Mouse (Mus musculus) megakaryocyte, adult 5-6 weeks (primary cell): ENCODE results near the gene Aff1. TPM values are rescaled to one million over a fixed set of nuclear protein-coding genes. Genes with fewer than 3 reads are reported as not detected.

ENCODE experiments used
- ATAC-seq: 2 replicates; pipeline ENCODE4 v1.8.0; 2016; ENCODE audit warnings: mild to moderate bottlenecking, inconsistent platforms; ENCODE audit not compliant: poor library complexity, severe bottlenecking
- total RNA-seq, 2 experiments: library from RNA; stranded (forward) in 1 of 2; stranded (reverse) in 1 of 2; fragments of 153-499, 151-499 nt in 1 of 2; fragments of 221-1000, 200-1000 nt in 1 of 2; gene quantifications; 2 replicates each; pipeline versions ENCODE4 v1.2.3 to v1.2.4; 2015 to 2017

The Aff1 gene
- total RNA-seq, 2 experiments from 2014 or later, result 16.3 to 45.0 TPM

DNA sequence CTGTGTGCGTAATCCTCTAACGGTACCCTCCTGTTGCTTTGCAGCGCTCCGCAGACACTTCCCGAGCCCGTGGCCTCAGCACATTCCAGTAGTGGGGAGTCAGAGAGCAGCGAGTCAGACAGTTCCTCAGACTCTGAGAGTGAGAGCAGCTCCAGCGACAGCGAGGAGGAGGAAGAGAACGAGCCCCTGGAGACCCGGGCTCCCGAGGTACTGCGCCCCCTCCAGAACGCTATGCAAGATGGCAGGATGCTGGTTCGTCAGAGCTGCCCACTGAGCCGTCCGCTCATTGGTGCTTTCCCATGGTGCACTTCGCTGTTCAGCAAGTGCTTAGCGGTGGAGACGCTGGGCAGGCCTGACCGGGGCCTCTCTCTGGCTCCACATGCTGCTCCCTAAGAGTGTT is 136.1 kb downstream of the Aff1 start:
- ATAC-seq, result no peak

DNA sequence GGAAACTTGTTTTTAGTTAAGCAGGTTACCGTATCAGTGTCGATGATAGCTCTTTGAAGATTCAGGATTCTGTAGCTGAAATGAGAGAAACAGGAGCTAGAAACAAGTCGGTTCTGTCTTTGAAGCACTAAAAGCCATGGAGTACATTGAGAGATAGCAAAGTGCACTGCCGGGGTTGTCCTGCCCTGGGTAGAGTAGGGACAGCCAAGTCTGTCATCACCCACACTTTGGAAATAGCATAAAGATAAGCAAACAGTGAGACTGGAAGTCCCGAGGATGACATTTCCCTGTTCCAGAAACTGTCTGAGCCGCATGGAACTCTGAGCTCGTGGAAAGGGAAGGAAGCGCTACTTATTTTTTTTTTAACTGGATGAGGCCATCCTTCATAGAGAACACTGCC is 136.6 kb downstream of the Aff1 start:
- no peak for ATAC-seq

DNA sequence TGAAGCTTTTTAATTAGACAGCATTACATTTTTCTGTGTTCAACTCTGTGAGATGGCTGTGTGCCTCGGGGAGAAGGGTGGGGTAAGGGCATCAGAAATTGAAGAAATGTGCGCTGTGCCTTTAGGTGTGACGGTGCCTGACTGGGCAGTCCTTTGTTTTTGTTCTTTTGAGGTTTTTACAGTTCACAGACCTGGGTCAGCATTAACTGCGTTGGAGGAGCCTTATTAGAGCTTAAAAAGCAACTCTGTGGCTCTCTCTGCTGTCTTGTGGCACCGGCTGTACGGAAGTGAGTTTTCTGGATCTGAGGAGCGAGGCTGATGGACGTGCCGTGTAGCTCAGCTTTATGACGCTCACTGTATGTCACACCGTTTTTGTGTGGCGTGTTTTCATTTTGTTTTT is 137.0 kb downstream of the Aff1 start:
- ATAC-seq, result no peak

DNA sequence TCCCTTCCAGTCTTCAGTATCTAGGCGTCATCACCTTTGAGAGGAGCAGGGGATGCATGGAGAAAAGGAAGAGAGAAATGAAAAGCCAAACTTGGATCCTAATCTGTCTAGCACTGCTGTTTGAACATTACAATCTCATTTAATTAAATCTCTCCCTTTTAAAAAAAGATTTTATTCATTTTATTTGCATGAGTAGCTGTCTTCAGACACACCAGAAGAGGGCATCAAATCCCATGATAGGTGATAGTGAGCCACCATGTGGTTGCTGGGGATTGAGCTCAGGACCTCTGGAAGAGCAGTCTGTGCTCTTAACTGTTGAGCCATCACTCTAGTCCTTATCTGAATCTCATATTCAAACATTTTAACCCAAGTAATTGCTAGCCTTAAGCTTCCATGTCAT is 138.7 kb downstream of the Aff1 start:
- no peak for ATAC-seq

DNA sequence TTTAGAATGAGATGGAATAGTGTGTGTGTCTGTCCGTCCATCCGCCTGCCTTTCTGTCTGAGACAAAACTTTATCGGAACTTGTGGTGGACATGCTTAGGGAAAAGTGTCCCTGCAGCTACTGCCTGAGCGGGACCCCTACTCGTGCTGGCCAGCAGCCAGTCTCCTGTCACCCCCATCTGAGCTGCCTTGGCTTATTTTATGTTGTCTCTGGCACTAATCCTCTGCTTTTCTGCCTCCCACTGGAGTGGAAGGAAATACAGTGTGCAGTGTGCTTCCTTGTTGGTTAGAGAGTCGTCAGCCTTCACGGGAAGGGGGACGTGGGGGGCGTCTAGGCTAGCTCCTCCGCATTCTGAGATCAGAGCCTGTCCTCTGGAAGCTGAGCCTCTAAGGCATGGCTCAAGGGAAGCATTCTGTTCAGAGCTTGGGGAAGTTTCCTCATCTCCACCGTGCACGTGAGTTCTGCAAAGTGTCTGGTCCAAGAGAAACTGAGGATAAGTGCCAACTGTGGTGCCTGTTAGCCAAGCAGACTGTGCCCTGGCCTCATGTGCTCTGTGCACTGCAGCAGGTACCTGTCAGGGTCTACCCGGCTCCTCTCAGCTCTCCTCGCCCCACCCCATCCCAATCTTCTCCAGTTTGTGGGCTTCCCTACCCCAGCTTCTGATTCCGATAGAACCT is 143.4 kb downstream of the Aff1 start:
- ATAC-seq, result no peak

DNA sequence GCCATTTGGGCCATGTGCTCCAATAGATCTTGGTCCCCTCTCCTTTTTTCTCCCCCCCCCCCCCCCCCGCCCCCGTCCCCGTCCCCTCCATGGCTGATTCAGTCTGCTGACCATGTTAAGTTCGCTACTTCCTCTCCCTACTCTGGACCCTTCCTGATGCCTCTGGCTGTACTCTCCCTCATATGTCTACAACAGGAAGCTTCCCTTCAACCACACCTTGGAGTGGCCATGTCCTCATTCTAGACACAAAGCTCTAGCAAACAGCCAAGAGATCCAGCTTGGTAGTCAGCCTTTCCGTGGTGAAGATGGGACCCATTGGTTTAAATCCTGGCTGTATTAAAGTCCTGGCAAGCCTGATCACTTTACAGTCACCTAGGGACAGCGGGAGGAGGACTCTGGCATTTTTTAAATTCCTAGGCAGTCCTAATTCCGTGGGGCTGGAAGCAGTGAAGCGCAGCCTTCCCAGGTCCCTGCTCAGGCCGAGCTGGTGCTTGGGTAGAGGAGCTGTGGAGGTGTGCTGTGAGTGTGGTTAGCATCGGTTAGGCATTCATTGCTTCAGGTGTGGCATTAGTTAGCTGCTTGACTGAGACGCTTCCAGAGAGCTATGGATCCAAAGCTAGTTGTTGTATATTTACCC is 144.1 kb downstream of the Aff1 start:
- no peak for ATAC-seq

DNA sequence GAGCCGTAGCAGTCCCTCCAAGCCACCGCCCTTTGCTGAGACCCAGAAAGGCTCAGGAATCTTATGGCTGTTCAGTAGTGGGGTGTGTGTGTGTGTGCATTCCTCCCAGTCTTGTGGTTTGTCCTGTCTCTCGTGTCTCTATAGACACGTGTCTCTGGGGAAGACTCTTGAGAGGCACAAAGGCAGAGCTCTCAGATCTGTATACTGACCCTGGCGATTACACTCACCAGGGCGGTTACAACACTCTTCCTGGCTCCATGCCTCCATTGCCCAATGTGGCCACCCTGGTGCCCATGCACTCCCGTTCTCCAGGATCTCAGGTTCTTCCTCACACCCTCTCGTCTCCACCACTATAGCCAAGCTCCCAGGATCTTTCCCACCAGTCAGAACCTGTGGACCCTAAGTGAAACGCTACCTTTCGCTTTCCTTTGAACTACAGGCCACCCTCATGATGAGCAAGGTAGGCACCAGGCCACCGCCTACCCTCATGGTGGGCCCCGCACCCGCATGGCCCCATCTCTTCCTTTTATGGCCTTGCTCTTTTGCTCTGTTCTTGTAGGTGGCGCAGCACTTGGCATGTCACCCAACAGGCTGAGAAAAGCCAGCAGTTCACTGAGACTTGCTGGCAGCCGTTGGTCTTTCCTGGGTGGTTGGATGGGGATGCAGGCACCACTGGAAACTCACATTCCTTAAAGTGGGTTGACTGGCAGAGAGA is 146.5 kb downstream of the Aff1 start:
- ATAC-seq, result no peak

DNA sequence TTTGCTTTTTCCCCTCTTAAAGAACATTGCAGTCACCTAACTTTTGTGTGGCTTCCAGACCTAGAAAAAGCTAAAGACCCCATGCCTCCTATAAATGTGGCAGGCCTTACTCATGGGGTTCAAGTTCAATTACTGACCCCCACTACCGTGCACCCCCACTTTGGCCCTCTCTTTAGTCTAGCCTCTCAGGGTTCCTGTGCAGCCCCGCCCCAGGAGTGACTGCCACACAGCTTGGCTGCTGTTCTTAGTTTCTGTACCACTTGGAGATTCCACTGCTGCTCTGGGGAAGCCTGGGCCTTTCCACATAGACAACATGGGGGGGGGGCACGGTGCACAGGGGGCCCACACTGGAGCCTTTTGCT is 147.1 kb downstream of the Aff1 start:
- ATAC-seq, result no peak

DNA sequence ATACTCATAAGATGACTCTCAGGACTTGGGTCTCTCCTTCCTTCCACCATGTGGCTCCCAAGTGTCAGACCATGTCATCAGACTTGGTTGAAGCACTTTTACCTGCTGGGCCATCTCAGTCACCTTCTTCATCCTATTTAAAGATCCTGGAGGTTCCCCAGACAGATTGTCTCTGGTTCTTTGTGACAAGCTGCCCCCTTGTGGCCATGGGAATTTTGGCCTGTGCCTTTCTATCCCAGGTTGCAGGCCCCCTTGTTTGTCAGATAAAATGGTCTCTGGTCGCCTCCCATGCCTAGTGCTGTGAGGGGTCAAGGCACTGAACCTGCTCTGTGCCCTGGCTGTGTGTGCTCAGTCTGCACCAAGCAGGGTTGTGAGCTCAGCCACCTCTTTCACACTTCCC is 151.8 kb downstream of the Aff1 start:
- no peak for ATAC-seq

DNA sequence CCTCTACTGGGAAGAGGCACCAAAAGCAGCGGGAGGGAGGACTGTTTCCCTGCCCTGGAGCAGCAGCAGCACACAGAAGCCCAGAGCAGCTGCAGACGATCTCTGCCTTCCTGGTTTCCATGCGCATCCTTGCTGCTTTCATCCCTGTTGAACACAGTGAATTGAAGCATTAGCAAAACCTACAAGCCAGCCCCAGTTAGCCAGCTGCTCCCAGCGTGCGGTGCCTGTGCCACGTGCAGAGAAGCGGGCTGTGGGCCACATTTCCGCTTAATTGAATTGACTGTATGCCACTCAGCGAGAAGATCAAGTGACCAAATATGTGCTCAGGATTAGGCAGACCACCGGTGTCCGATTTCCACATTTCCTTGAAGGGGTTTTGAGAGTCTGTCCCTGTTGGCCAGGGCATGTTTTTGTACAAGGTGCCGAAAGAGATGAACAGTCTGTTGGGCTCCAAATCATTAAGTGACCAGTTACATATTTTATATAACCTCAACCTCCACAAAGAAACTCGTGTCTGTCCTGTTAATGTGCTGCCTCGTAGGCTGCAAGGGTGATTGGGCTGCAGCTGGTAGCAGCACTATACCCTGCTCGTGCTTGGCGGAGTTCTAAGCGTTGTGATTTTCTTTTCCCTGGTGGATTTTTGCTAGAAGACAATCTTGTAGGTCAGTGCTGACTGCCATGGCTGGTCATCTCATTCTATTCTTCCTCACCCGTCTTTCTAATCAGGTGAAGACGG is 153.4 kb downstream of the Aff1 start:
- no peak for ATAC-seq

DNA sequence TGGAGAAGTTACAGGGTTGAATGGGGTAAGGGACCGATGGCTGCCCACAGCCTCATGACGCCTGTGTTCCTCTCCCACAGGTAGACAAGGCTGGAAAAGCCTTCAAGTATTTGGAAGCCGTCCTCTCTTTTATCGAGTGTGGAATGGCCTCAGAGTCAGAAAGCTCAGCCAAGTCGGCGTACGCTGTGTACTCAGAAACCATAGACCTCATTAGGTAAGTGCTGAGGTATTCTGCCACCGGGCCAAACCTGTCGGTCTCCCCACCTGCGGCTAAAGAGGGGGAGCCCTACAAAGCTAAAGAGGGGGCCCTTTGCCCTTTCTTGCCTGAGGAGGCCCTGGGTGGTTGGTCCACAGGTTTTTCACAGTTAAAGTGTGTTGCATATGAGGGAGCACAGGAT is 154.0 kb downstream of the Aff1 start:
- ATAC-seq, result no peak

DNA sequence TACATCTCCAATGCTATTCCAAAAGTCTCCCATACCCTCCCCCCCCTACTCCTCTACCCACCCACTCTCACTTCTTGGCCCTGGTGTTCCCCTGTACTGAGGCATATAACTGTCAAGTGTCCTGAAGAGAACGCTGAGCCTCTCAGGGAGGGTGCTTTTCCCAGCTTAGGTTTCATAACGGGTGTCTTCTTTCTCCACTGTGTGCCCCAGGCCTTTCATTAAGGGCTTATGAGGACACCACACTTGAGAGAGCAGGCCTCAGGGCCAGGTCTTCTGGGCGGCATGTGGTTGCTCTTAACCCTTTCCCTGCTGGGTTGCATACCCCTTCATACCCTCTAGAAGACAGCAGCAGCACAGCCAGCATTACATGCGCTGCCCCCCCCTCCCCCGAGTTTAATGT is 154.4 kb downstream of the Aff1 start:
- no peak for ATAC-seq

DNA sequence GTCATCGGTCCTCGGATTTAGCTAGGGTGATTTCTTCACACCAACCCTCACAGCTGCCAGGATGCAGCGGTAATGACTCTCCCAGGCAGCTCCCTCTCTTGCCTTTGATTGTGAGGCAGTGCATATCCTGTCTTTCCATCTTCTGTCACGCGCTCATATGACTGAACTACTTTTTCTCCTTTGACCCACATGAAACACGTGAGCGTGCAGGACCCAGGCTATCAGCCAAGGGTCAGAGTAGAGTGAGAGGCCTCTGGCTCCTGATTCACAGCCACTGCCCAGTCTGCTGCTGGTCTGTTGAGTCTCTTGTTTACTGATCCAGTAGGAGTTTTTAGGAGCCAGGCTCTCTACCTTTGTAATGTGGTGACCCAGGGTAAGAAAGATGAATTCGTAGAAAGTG is 156.4 kb downstream of the Aff1 start:
- ATAC-seq, result no peak

DNA sequence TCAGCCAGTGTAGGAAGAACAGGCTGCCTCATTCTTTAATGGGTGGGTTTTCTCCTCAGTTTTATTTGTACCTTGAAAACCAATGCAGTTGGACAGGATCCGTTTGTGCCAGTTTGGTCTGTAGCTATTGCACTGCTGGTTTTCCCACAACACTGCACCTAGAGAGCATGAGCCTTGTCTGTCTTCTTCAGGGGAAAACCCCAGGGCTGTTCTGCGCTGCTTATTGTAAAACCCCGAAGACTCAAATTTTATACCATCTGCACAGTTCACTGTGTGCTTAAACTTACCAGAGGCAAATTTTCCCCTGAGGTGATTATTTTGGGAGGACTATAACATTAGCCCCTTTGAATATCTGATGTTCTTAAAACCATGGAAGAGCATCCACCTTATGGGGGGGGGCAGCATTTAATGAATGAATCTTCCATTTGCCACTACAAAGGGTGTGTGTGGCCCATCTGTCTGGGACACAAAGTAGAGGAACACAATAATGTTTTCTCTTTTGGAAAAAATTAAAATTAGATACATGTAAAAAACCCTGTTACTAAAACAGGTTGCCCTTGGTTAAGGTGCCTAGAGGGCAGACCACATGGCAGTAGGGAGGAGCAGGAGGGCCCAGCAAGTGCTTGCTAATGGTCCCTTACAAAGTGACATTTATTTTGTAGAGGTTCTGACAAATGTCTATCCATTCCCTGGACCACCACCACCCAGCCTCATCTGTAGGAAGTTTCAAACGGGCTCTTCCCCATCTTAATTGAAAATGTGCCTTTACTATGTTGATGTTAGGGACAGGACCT is 160.8 kb downstream of the Aff1 start:
- no peak for ATAC-seq

DNA sequence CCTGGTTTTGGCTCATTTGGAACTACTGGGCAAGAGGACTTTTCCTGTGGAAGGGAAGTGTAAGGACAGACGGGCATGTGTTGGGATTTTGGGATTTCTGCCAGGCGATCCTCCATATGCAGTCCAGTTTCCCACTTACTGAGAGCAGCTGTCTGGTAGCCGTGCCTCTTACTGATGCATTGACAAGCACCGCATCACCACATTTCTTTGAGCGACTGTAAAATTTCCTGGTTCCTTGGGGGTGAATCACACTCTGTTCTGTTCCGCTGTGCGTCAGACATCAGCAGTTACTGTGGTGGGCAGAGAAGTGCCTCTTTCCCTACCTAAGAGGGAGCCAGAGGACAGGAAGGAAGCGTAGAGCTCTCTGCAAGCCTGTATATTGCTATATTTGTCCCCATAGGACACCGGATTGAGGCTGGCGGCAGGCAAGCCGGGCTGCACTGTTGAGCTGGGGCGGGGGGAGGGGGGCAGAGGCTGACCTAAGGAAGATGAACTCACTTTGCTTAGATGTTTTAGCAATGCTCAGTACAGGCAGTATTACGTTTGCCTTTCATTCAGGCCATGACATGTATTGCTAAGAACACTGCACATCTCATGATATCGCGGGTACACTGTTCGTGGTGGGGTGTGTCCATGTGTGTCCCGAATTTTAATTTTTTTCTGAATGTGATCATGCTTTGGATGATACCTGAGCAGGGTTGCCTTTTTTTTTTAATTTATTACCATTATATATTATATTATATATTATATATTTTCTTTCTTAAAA is 162.1 kb downstream of the Aff1 start:
- ATAC-seq, result no peak

DNA sequence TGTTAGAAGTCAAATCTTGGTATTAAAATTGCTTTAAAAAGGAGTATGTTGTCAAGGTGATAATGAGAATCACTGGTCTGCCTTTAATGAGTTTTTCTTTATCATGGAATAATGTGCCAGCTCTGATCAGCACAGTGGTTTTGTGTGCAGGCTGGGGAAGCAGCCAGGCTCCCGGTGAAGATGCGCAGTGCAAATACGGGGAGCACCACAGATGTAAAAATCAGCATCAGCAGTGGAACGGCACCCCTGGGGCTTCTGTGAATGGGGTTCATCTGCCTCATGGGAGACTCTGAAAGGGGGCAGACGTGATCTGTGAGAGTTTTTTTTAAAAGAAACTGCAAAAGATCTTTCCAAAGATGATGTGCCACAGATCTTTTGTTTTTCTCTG is 162.6 kb downstream of the Aff1 start:
- ATAC-seq, result no peak

DNA sequence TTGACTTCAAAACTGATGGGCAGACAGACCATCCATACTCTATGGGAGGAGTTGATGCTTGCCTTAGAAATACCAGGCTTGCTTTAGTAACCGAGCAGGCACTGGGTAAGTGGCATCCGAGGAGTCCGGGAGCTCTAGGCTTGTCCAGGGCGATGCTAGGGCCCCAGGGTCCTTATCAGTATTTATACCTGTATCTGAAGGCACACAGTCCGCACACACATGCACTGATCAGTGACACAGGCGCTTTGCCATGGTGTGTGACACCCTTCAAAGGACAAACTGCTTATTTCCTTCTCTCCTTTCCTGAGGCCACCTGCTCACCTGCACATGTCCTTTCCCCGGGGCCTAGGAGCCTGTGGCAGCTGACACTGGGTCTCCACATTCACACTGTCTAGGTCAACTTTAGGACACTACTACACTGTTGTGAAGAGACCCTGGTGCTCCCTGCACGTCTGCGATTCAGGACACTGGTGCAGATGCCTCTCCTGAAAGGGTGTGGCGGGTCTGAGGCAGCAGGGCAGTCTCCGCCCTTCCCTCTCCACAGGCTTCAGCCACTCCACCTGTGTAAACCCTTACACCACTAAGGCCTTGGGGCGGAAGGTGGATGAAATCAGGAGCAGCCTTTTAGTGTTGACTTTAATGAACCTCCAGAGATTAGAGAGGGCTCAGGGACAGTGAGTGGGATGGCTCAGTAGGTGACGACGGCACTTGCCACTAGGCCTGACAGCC is 163.5 kb downstream of the Aff1 start:
- ATAC-seq, result no peak

DNA sequence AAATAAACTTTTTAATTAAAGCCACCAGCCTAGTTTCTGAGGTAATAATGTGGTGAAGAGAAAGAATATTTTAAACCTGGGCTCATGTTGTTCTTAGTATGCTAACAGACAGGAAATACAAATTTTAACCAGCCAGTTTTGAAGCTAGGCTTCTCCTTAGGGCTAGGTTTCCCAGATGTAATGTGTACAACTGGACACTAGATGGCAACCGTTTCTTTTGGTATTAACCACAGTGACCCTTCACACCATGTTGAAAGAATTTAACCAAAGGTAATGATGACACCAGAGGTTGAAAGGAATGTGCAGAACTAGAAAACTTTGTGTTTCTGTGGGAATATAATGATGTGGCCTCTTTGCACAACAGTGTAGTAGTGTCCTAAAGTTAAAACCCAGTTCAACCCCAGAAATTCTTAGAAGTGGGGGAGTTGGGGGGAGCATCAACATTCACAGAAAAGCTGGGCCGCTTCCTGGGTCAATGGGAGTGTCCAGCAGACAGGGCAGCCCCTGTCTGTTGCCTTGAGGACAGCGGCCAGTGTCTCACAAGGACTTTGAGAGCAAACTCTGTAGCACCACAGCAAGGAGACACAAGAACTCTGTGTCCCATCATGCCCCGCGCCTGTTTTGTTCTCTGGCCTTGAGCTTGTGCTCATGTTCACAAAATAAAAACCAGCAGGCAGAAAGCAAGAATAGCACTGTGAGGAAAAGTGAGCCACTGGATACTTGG is 164.3 kb downstream of the Aff1 start:
- ATAC-seq, result peak; percentile 90

DNA sequence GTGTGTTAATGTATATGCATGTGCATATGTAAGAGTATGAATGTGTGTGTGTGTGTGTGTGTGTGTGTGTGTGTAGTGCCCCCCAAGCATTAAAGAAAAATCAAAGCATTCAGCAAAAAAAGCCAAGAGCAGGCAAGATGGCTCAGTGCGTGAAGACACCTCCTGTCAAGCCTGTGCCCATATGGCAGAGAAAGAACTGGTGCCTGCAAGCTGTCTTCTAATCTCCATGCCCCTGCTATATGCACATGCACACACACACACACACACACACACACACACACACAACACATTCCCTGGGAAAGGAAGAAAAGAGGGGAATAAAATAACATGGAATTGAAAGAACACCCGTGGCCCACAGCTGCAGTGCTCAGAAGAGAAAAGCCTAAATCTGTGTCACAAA is 165.0 kb downstream of the Aff1 start:
- no peak for ATAC-seq
